Mouse (Mus musculus) limb, embryonic 14.5 days (tissue): ENCODE measurements around the gene Pmel. TPM values are rescaled to one million over a fixed set of nuclear protein-coding genes. Genes with fewer than 3 reads are reported as not detected.
A peak's percentile ranks its signal among the peaks of the same experiment; 100 is the strongest.

ENCODE experiments used
- ATAC-seq: fragments of 200-750 bp; cut with Nextera tagmentation; 2 replicates; pipeline ENCODE4 v1.8.0; 2017; ENCODE audit warnings: low read depth, moderate number of reproducible peaks, moderate TSS enrichment; ENCODE audit not compliant: low FRiP score
- DNase-seq: peaks from one replicate; pipeline ENCODE4 v3.0.0-alpha.2; 2015; ENCODE audit warnings: low spot score
- H3K27ac ChIP-seq: fragments of 300-500 bp; sonication (generic); replicated peaks from 2 replicates; pipeline ENCODE4 v1.5.1; 2014; ENCODE audit warnings: low read depth, mild to moderate bottlenecking, low read length, moderate library complexity, mixed read lengths
- H3K27me3 ChIP-seq: fragments of 300-500 bp; sonication (generic); 2 replicates; pipeline ENCODE4 v1.6.1; 2014; ENCODE audit warnings: low read length, mixed read lengths; ENCODE audit not compliant: control insufficient read depth, insufficient read depth
- H3K36me3 ChIP-seq: fragments of 300-500 bp; sonication (generic); 2 replicates; pipeline ENCODE4 v1.6.1; 2014; ENCODE audit warnings: mild to moderate bottlenecking, low read length, moderate library complexity, mixed read lengths; ENCODE audit not compliant: control insufficient read depth, insufficient read depth
- H3K4me1 ChIP-seq: fragments of 300-500 bp; sonication (generic); 2 replicates; pipeline ENCODE4 v1.6.1; 2014; ENCODE audit warnings: antibody characterized with exemption, low read length, mixed read lengths; ENCODE audit not compliant: control insufficient read depth, insufficient read depth
- H3K4me2 ChIP-seq: fragments of 300-500 bp; sonication (generic); replicated peaks from 2 replicates; pipeline ENCODE4 v1.6.1; 2014; ENCODE audit warnings: low read depth, mild to moderate bottlenecking, low read length, moderate library complexity; ENCODE audit not compliant: severe bottlenecking
- H3K4me3 ChIP-seq: fragments of 300-500 bp; sonication (generic); replicated peaks from 2 replicates; pipeline ENCODE4 v1.5.1; 2014; ENCODE audit warnings: low read length
- H3K9ac ChIP-seq: fragments of 300-500 bp; sonication (generic); 2 replicates; pipeline ENCODE4 v1.6.1; 2014; ENCODE audit warnings: mild to moderate bottlenecking, low read depth, low read length, moderate library complexity; ENCODE audit not compliant: severe bottlenecking
- H3K9me3 ChIP-seq: fragments of 300-500 bp; sonication (generic); 2 replicates; pipeline ENCODE4 v1.6.1; 2016; ENCODE audit warnings: low read length; ENCODE audit not compliant: control insufficient read depth
- POLR2A ChIP-seq: fragments of 200-500 bp; IDR thresholded peaks from 2 replicates; pipeline ENCODE4 v1.8.0; 2012; ENCODE audit warnings: inconsistent platforms, mild to moderate bottlenecking, moderate library complexity, borderline replicate concordance; ENCODE audit not compliant: insufficient read depth, insufficient read length; ENCODE audit errors: extremely low read depth
- WGBS: fragments of 180-500 bp; shearing (Covaris S2); extraction: QIAGEN DNeasy Blood & Tissue Kit; methylation state at CpG from one replicate; pipeline ENCODE4 v1.1.7; 2014; 5-methylcytosine and 5-hydroxymethylcytosine counted together
- polyA plus RNA-seq, 2 experiments: library from polyadenylated mRNA; depleted of rRNA in 1 of 2; stranded (reverse) in 1 of 2; unstranded in 1 of 2; fragments of >200 nt; fragmentation: Nextera tagmentation in 1 of 2; extraction: Ambion mirVana in 1 of 2; gene quantifications; 2 replicates each; pipeline versions ENCODE4 v1.2.1 to v1.2.3; 2012 to 2014

The Pmel gene
- polyA plus RNA-seq, 2 experiments, result 3.7 to 5.5 TPM

GRCm38 (mm10) chr10:128663441-128664220 lies 40.4 kb upstream of the Pmel start:
- Histone ChIP-seq H3K4me2 (no peak overlapping the region), H3K27ac (no peak overlapping the region), H3K4me3 (no peak overlapping the region), H3K9ac (no peak overlapping the region), H3K9me3 (no peaks in the 10 kb centered on the region), H3K27me3 (no peaks in the 10 kb centered on the region), H3K36me3 (no peaks in the 10 kb centered on the region), H3K4me1 (no peaks in the 10 kb centered on the region)
- ATAC-seq (no peak), DNase-seq (no peak)
- 69% methylated on average over 5 of the region's 5 CpGs for WGBS
- TF ChIP-seq POLR2A, result no peak

- Histone ChIP-seq H3K36me3 (no peaks in the 10 kb centered on the region), H3K9ac (no peak overlapping the region), H3K27me3 (no peaks in the 10 kb centered on the region), H3K9me3 (no peaks in the 10 kb centered on the region), H3K27ac (no peak overlapping the region), H3K4me3 (no peak overlapping the region), H3K4me1 (no peaks in the 10 kb centered on the region), H3K4me2 (no peak overlapping the region)
- DNase-seq (no peak), ATAC-seq (no peak)
- WGBS, result 69% methylated on average over 3 of the region's 3 CpGs
- no peak for TF ChIP-seq POLR2A
These were observed 39.2 kb upstream of the Pmel start for GRCm38 (mm10) chr10:128664808-128665207.

GRCm38 (mm10) chr10:128665307-128665706 lies 38.7 kb upstream of the Pmel start:
- no peaks in the 10 kb centered on the region for H3K36me3 ChIP-seq
- no peak overlapping the region for H3K27ac ChIP-seq
- H3K4me2 ChIP-seq, result no peak overlapping the region
- H3K4me3 ChIP-seq, result no peak overlapping the region
- H3K4me1 ChIP-seq, result no peaks in the 10 kb centered on the region
- no peak for TF ChIP-seq POLR2A
- DNase-seq (no peak), ATAC-seq (no peak)
- H3K27me3 ChIP-seq, result no peaks in the 10 kb centered on the region
- no peak overlapping the region for H3K9ac ChIP-seq
- H3K9me3 ChIP-seq, result no peaks in the 10 kb centered on the region
- WGBS, result 88% methylated on average over 3 of the region's 3 CpGs

GRCm38 (mm10) chr10:128665806-128666205 lies 38.2 kb upstream of the Pmel start:
- H3K9ac ChIP-seq, result no peak overlapping the region
- no peaks in the 10 kb centered on the region for H3K27me3 ChIP-seq
- H3K27ac ChIP-seq, result no peak overlapping the region
- no peaks in the 10 kb centered on the region for H3K9me3 ChIP-seq
- H3K4me1 ChIP-seq, result no peaks in the 10 kb centered on the region
- no peak overlapping the region for H3K4me3 ChIP-seq
- no peak for ATAC-seq
- DNase-seq, result no peak
- H3K36me3 ChIP-seq, result no peaks in the 10 kb centered on the region
- no peak for TF ChIP-seq POLR2A
- WGBS, result 98% methylated on average over 2 of the region's 2 CpGs
- H3K4me2 ChIP-seq, result no peak overlapping the region

- DNase-seq (peak; percentile 48), ATAC-seq (peak; percentile 73)
- Histone ChIP-seq H3K27me3 (no peaks in the 10 kb centered on the region), H3K4me3 (peak overlapping the region; percentile 73), H3K9me3 (no peaks in the 10 kb centered on the region), H3K9ac (peak overlapping the region; percentile 69), H3K4me2 (peak overlapping the region; percentile 81), H3K27ac (peak overlapping the region; percentile 73), H3K36me3 (peaks cover 5% of the 10 kb centered on the region; the same call in 1 of the 2 replicates), H3K4me1 (peaks cover 5% of the 10 kb centered on the region; the same call in 1 of the 2 replicates)
- WGBS, result 1% methylated on average over 34 of the region's 42 CpGs
- 0 out of 2 replicates have a peak, but pooled peaks have one; percentile 31 for TF ChIP-seq POLR2A
These were observed 35.0 kb upstream of the Pmel start for GRCm38 (mm10) chr10:128668790-128669672.
